Mouse (Mus musculus) midbrain, embryonic 15.5 days (tissue): ENCODE measurements around the gene Dut. TPM values are rescaled to one million over a fixed set of nuclear protein-coding genes. Genes with fewer than 3 reads are reported as not detected.

Experiments
- ATAC-seq: fragments of 200-750 bp; cut with Nextera tagmentation; replicated peaks from 2 replicates; pipeline ENCODE4 v1.8.0; 2017; ENCODE audit warnings: moderate TSS enrichment
- H3K27ac ChIP-seq: fragments of 300-500 bp; sonication (generic); 2 replicates; pipeline ENCODE4 v1.5.1; 2015; ENCODE audit warnings: mild to moderate bottlenecking, inconsistent platforms
- H3K27me3 ChIP-seq: fragments of 300-500 bp; sonication (generic); replicated peaks from 2 replicates; pipeline ENCODE4 v1.6.1; 2015; ENCODE audit warnings: inconsistent platforms
- H3K36me3 ChIP-seq: fragments of 300-500 bp; sonication (generic); replicated peaks from 2 replicates; pipeline ENCODE4 v1.6.1; 2015; ENCODE audit warnings: inconsistent platforms
- H3K4me1 ChIP-seq: fragments of 300-500 bp; sonication (generic); 2 replicates; pipeline ENCODE4 v1.6.1; 2015; ENCODE audit warnings: inconsistent platforms
- H3K4me2 ChIP-seq: fragments of 300-500 bp; sonication (generic); 2 replicates; pipeline ENCODE4 v1.6.1; 2015; ENCODE audit warnings: inconsistent platforms, mild to moderate bottlenecking, moderate library complexity
- H3K4me3 ChIP-seq: fragments of 300-500 bp; sonication (generic); 2 replicates; pipeline ENCODE4 v1.5.1; 2015; ENCODE audit warnings: mild to moderate bottlenecking, inconsistent platforms
- H3K9ac ChIP-seq: fragments of 300-500 bp; sonication (generic); 2 replicates; pipeline ENCODE4 v1.6.1; 2015; ENCODE audit warnings: mild to moderate bottlenecking, inconsistent platforms
- H3K9me3 ChIP-seq: fragments of 300-500 bp; sonication (generic); 2 replicates; pipeline ENCODE4 v1.6.1; 2016; ENCODE audit warnings: inconsistent platforms
- WGBS: fragments of 180-500 bp; shearing (Covaris S2); methylation state at CpG from one replicate; pipeline ENCODE4 v1.1.7; 2015; ENCODE audit warnings: mixed read lengths; 5-methylcytosine and 5-hydroxymethylcytosine counted together
- polyA plus RNA-seq: library from polyadenylated mRNA; unstranded; fragments of >200 nt; fragmentation: Nextera tagmentation; extraction: Ambion mirVana; gene quantifications from 2 replicates; pipeline ENCODE4 v1.2.1, GENCODE M21; 2015

Gene Dut
- polyA plus RNA-seq, 1 experiment from 2014 or later = 70.2 TPM

- 97% methylated on average over 1 of the region's 1 CpGs for WGBS
- H3K4me2 ChIP-seq = no peak overlapping the region
- H3K9ac ChIP-seq = no peak overlapping the region
- H3K4me1 ChIP-seq = no peaks in the 10 kb centered on the region
- H3K36me3 ChIP-seq = no peaks in the 10 kb centered on the region
- no peak for ATAC-seq
- H3K4me3 ChIP-seq = no peak overlapping the region
- H3K27me3 ChIP-seq = no peaks in the 10 kb centered on the region
- no peaks in the 10 kb centered on the region for H3K9me3 ChIP-seq
- H3K27ac ChIP-seq = no peak overlapping the region
Observed at GRCm38 (mm10) chr2:125291101-125291500, 44.1 kb downstream of the Dut start.

- no peaks in the 10 kb centered on the region for H3K36me3 ChIP-seq
- H3K27ac ChIP-seq = no peak overlapping the region
- 89% methylated on average over 7 of the region's 7 CpGs for WGBS
- H3K9me3 ChIP-seq = no peaks in the 10 kb centered on the region
- H3K27me3 ChIP-seq = no peaks in the 10 kb centered on the region
- no peak overlapping the region for H3K4me3 ChIP-seq
- H3K4me1 ChIP-seq = no peaks in the 10 kb centered on the region
- no peak overlapping the region for H3K4me2 ChIP-seq
- ATAC-seq = no peak
- no peak overlapping the region for H3K9ac ChIP-seq
Observed at GRCm38 (mm10) chr2:125292616-125293015, 45.6 kb downstream of the Dut start.

- Histone ChIP-seq H3K9ac (no peak overlapping the region), H3K27me3 (no peaks in the 10 kb centered on the region), H3K4me1 (no peaks in the 10 kb centered on the region), H3K4me2 (no peak overlapping the region), H3K4me3 (no peak overlapping the region), H3K36me3 (no peaks in the 10 kb centered on the region), H3K9me3 (no peaks in the 10 kb centered on the region), H3K27ac (no peak overlapping the region)
- WGBS = 85% methylated on average over 5 of the region's 5 CpGs
- no peak for ATAC-seq
Observed at GRCm38 (mm10) chr2:125293969-125294491, 47.0 kb downstream of the Dut start.

GRCm38 (mm10) chr2:125295526-125295925 lies 48.5 kb downstream of the Dut start:
- Histone ChIP-seq H3K27me3 (no peaks in the 10 kb centered on the region), H3K4me1 (no peaks in the 10 kb centered on the region), H3K36me3 (no peaks in the 10 kb centered on the region), H3K27ac (no peak overlapping the region), H3K4me2 (no peak overlapping the region), H3K9ac (no peak overlapping the region), H3K4me3 (no peak overlapping the region), H3K9me3 (no peaks in the 10 kb centered on the region)
- ATAC-seq = no peak
- 88% methylated on average over 3 of the region's 3 CpGs for WGBS

- 95% methylated on average over 1 of the region's 1 CpGs for WGBS
- no peaks in the 10 kb centered on the region for H3K4me1 ChIP-seq
- no peak overlapping the region for H3K4me2 ChIP-seq
- no peak overlapping the region for H3K9ac ChIP-seq
- H3K27me3 ChIP-seq = no peaks in the 10 kb centered on the region
- H3K36me3 ChIP-seq = peaks cover 2% of the 10 kb centered on the region; the same call in 1 of the 2 replicates
- no peak overlapping the region for H3K4me3 ChIP-seq
- no peaks in the 10 kb centered on the region for H3K9me3 ChIP-seq
- no peak overlapping the region for H3K27ac ChIP-seq
- ATAC-seq = no peak
Observed at GRCm38 (mm10) chr2:125298841-125299240, 51.9 kb downstream of the Dut start.

GRCm38 (mm10) chr2:125301877-125302624 lies 55.1 kb downstream of the Dut start:
- Histone ChIP-seq H3K9me3 (no peaks in the 10 kb centered on the region), H3K4me3 (no peak overlapping the region), H3K36me3 (peaks cover 2% of the 10 kb centered on the region; the same call in 1 of the 2 replicates), H3K27ac (no peak overlapping the region), H3K4me2 (no peak overlapping the region), H3K4me1 (no peaks in the 10 kb centered on the region), H3K27me3 (no peaks in the 10 kb centered on the region), H3K9ac (no peak overlapping the region)
- 55% methylated on average over 9 of the region's 9 CpGs for WGBS
- no peak for ATAC-seq

- Histone ChIP-seq H3K4me1 (no peaks in the 10 kb centered on the region), H3K4me3 (no peak overlapping the region), H3K27me3 (no peaks in the 10 kb centered on the region), H3K36me3 (peaks cover 2% of the 10 kb centered on the region; the same call in 1 of the 2 replicates), H3K4me2 (no peak overlapping the region), H3K9me3 (no peaks in the 10 kb centered on the region), H3K27ac (no peak overlapping the region), H3K9ac (no peak overlapping the region)
- no peak for ATAC-seq
- 87% methylated on average over 8 of the region's 8 CpGs for WGBS
Observed at GRCm38 (mm10) chr2:125302625-125302924, 55.6 kb downstream of the Dut start.

GRCm38 (mm10) chr2:125303764-125304384 lies 56.9 kb downstream of the Dut start:
- H3K9me3 ChIP-seq = no peaks in the 10 kb centered on the region
- no peak for ATAC-seq
- peaks cover 2% of the 10 kb centered on the region; the same call in 1 of the 2 replicates for H3K36me3 ChIP-seq
- H3K4me2 ChIP-seq = no peak overlapping the region
- WGBS = 80% methylated on average over 5 of the region's 5 CpGs
- no peaks in the 10 kb centered on the region for H3K4me1 ChIP-seq
- no peak overlapping the region for H3K27ac ChIP-seq
- H3K27me3 ChIP-seq = no peaks in the 10 kb centered on the region
- no peak overlapping the region for H3K9ac ChIP-seq
- H3K4me3 ChIP-seq = no peak overlapping the region

GRCm38 (mm10) chr2:125304746-125305145 lies 57.8 kb downstream of the Dut start:
- ATAC-seq = no peak
- no peaks in the 10 kb centered on the region for H3K4me1 ChIP-seq
- peaks cover 6% of the 10 kb centered on the region for H3K36me3 ChIP-seq
- no peaks in the 10 kb centered on the region for H3K9me3 ChIP-seq
- no peak overlapping the region for H3K4me3 ChIP-seq
- H3K27ac ChIP-seq = no peak overlapping the region
- no peaks in the 10 kb centered on the region for H3K27me3 ChIP-seq
- 97% methylated on average over 3 of the region's 3 CpGs for WGBS
- no peak overlapping the region for H3K4me2 ChIP-seq
- no peak overlapping the region for H3K9ac ChIP-seq

GRCm38 (mm10) chr2:125305671-125306070 lies 58.7 kb downstream of the Dut start:
- Histone ChIP-seq H3K27ac (no peak overlapping the region), H3K4me1 (no peaks in the 10 kb centered on the region), H3K9me3 (no peaks in the 10 kb centered on the region), H3K36me3 (peaks cover 6% of the 10 kb centered on the region), H3K4me2 (no peak overlapping the region), H3K27me3 (no peaks in the 10 kb centered on the region), H3K9ac (no peak overlapping the region), H3K4me3 (no peak overlapping the region)
- WGBS = 87% methylated on average over 3 of the region's 3 CpGs
- ATAC-seq = no peak
